Mouse (Mus musculus): ENCODE data around the gene Zfp36. TPM values are rescaled to one million over a fixed set of nuclear protein-coding genes. Genes with fewer than 3 reads are reported as not detected.

Gene Zfp36
- polyA plus RNA-seq, 1 experiment from 2014 or later: 2.6 TPM

DNA sequence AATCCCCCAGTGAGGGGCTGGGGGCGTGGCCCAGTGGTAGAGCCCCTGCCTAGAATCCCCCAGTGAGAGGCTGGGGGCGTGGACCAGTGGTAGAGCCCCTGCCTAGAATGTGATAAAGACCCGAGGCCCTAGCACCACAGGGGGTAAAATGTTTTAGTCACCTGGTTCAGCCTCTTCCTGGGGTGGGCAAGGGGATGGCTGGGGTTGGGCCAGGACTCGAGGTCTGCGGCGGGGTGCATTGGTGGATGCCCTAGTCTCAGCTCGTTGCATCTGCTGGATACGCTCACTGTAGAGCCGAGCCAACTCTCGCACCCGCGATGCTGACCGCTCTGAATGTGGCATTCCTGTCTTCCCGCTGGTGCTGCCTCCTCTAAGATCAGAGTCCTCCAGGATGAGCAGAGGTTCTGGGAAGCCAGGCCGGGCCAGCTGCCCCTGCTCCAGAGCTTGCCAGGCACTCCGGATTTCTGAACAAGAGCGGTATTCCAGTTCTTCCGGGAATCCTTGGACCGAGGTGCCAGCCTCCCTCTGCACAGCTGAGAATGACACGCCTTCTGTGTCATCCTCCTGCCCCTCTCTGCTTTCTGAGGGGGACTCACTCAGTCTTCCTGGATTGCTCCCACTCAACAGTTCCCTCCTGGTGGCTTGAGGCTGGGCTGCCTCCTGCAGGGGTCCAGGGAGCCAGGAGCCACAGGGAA, 18.3 kb downstream of the Zfp36 start:
- Histone ChIP-seq H3K4me1 (ENCODE audit: control insufficient read depth, insufficient read depth, low read length) (no peaks in the 10 kb centered on the region), H3K4me3 (ENCODE audit: low read depth, low read length) (no peak overlapping the region), H3K27me3 (ENCODE audit: control insufficient read depth, insufficient read depth, low read length) (no peaks in the 10 kb centered on the region), H3K36me3 (ENCODE audit: control insufficient read depth, insufficient read depth, low read length) (peaks cover 16% of the 10 kb centered on the region), H3K4me2 (ENCODE audit: low read depth, low read length) (no peak overlapping the region), H3K9ac (replicated peaks; ENCODE audit: low read depth, low read length) (no peak overlapping the region), H3K27ac (ENCODE audit: low read depth, low read length) (no peak overlapping the region), H3K9me3 (ENCODE audit: control insufficient read depth, low read length) (no peaks in the 10 kb centered on the region)
- WGBS: 96% methylated on average over 20 of the region's 20 CpGs
- no peak for ATAC-seq (ENCODE audit: low read depth)

GRCm38 (mm10) chr7:28360291-28360690, 19.8 kb downstream of the Zfp36 start:
- Histone ChIP-seq H3K27me3 (ENCODE audit: control insufficient read depth, insufficient read depth, low read length) (no peaks in the 10 kb centered on the region), H3K27ac (ENCODE audit: low read depth, low read length) (no peak overlapping the region), H3K36me3 (ENCODE audit: control insufficient read depth, insufficient read depth, low read length) (peaks cover 16% of the 10 kb centered on the region), H3K4me3 (ENCODE audit: low read depth, low read length) (no peak overlapping the region), H3K4me2 (ENCODE audit: low read depth, low read length) (no peak overlapping the region), H3K4me1 (ENCODE audit: control insufficient read depth, insufficient read depth, low read length) (no peaks in the 10 kb centered on the region), H3K9ac (replicated peaks; ENCODE audit: low read depth, low read length) (no peak overlapping the region), H3K9me3 (ENCODE audit: control insufficient read depth, low read length) (no peaks in the 10 kb centered on the region)
- ATAC-seq (ENCODE audit: low read depth): no peak
- WGBS: 92% methylated on average over 6 of the region's 6 CpGs

- no peak for ATAC-seq (ENCODE audit: low read depth)
- no peak overlapping the region for H3K4me3 ChIP-seq (ENCODE audit: low read depth, low read length)
- no peaks in the 10 kb centered on the region for H3K27me3 ChIP-seq (ENCODE audit: control insufficient read depth, insufficient read depth, low read length)
- no peak overlapping the region for H3K9ac ChIP-seq (replicated peaks; ENCODE audit: low read depth, low read length)
- 93% methylated on average over 10 of the region's 10 CpGs for WGBS
- no peak overlapping the region for H3K4me2 ChIP-seq (ENCODE audit: low read depth, low read length)
- no peak overlapping the region for H3K27ac ChIP-seq (ENCODE audit: low read depth, low read length)
- no peaks in the 10 kb centered on the region for H3K4me1 ChIP-seq (ENCODE audit: control insufficient read depth, insufficient read depth, low read length)
- peaks cover 15% of the 10 kb centered on the region for H3K36me3 ChIP-seq (ENCODE audit: control insufficient read depth, insufficient read depth, low read length)
- no peaks in the 10 kb centered on the region for H3K9me3 ChIP-seq (ENCODE audit: control insufficient read depth, low read length)
Observed at GRCm38 (mm10) chr7:28359854-28360253, 20.2 kb downstream of the Zfp36 start.

DNA sequence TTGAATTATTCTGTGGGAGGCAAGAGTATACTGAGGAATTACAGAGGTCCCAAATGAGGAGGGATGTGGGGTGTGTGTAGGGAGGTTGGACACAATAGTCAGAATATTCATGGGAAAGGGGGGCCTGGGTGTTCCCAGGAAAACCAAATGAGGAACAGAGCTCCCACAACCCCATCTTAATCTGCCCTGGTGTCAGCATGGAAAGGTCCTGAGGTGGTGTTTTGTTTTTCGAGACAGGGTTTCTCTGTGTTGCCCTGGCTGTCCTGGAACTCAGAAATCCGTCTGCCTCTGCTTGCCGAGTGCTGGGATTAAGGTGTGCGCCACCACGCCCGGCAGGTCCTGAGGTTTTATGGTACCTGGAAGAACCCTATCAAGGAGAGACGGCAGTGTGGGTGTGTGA, 21.6 kb downstream of the Zfp36 start:
- ATAC-seq (ENCODE audit: low read depth): no peak
- 0 out of 2 replicates have a peak overlapping the region, but pooled peaks have one; percentile 0 for H3K9ac ChIP-seq (replicated peaks; ENCODE audit: low read depth, low read length)
- peaks cover 25% of the 10 kb centered on the region for H3K36me3 ChIP-seq (ENCODE audit: control insufficient read depth, insufficient read depth, low read length)
- H3K4me2 ChIP-seq (ENCODE audit: low read depth, low read length): no peak overlapping the region
- no peaks in the 10 kb centered on the region for H3K9me3 ChIP-seq (ENCODE audit: control insufficient read depth, low read length)
- WGBS: 76% methylated on average over 7 of the region's 7 CpGs
- no peak overlapping the region for H3K4me3 ChIP-seq (ENCODE audit: low read depth, low read length)
- no peaks in the 10 kb centered on the region for H3K4me1 ChIP-seq (ENCODE audit: control insufficient read depth, insufficient read depth, low read length)
- H3K27me3 ChIP-seq (ENCODE audit: control insufficient read depth, insufficient read depth, low read length): no peaks in the 10 kb centered on the region
- H3K27ac ChIP-seq (ENCODE audit: low read depth, low read length): no peak overlapping the region

- Histone ChIP-seq H3K4me3 (ENCODE audit: low read depth, low read length) (no peak overlapping the region), H3K27me3 (ENCODE audit: control insufficient read depth, insufficient read depth, low read length) (no peaks in the 10 kb centered on the region), H3K9ac (replicated peaks; ENCODE audit: low read depth, low read length) (0 out of 2 replicates have a peak overlapping the region, but pooled peaks have one; percentile 0), H3K9me3 (ENCODE audit: control insufficient read depth, low read length) (no peaks in the 10 kb centered on the region), H3K27ac (ENCODE audit: low read depth, low read length) (no peak overlapping the region), H3K36me3 (ENCODE audit: control insufficient read depth, insufficient read depth, low read length) (peaks cover 29% of the 10 kb centered on the region), H3K4me2 (ENCODE audit: low read depth, low read length) (no peak overlapping the region), H3K4me1 (ENCODE audit: control insufficient read depth, insufficient read depth, low read length) (no peaks in the 10 kb centered on the region)
- WGBS: 21% methylated on average over 5 of the region's 5 CpGs
- ATAC-seq (ENCODE audit: low read depth): no peak
Observed at GRCm38 (mm10) chr7:28357984-28358383, 22.1 kb downstream of the Zfp36 start.

GRCm38 (mm10) chr7:28356981-28357380, 23.1 kb downstream of the Zfp36 start:
- Histone ChIP-seq H3K9me3 (ENCODE audit: control insufficient read depth, low read length) (no peaks in the 10 kb centered on the region), H3K4me2 (ENCODE audit: low read depth, low read length) (no peak overlapping the region), H3K9ac (replicated peaks; ENCODE audit: low read depth, low read length) (no peak overlapping the region), H3K36me3 (ENCODE audit: control insufficient read depth, insufficient read depth, low read length) (peaks cover 25% of the 10 kb centered on the region), H3K27ac (ENCODE audit: low read depth, low read length) (peak overlapping the region; percentile 34; the same call in 1 of the 2 replicates), H3K4me3 (ENCODE audit: low read depth, low read length) (no peak overlapping the region), H3K4me1 (ENCODE audit: control insufficient read depth, insufficient read depth, low read length) (no peaks in the 10 kb centered on the region; the same call in 1 of the 2 replicates), H3K27me3 (ENCODE audit: control insufficient read depth, insufficient read depth, low read length) (no peaks in the 10 kb centered on the region)
- ATAC-seq (ENCODE audit: low read depth): 0 out of 2 replicates have a peak, but pooled peaks have one; percentile 28
- 16% methylated on average over 1 of the region's 5 CpGs for WGBS

GRCm38 (mm10) chr7:28355221-28355620, 24.8 kb downstream of the Zfp36 start:
- no peak overlapping the region for H3K4me3 ChIP-seq (ENCODE audit: low read depth, low read length)
- H3K27ac ChIP-seq (ENCODE audit: low read depth, low read length): no peak overlapping the region
- peaks cover 8% of the 10 kb centered on the region for H3K4me1 ChIP-seq (ENCODE audit: control insufficient read depth, insufficient read depth, low read length)
- no peaks in the 10 kb centered on the region for H3K9me3 ChIP-seq (ENCODE audit: control insufficient read depth, low read length)
- ATAC-seq (ENCODE audit: low read depth): no peak
- H3K27me3 ChIP-seq (ENCODE audit: control insufficient read depth, insufficient read depth, low read length): no peaks in the 10 kb centered on the region
- H3K36me3 ChIP-seq (ENCODE audit: control insufficient read depth, insufficient read depth, low read length): peaks cover 17% of the 10 kb centered on the region
- no peak overlapping the region for H3K4me2 ChIP-seq (ENCODE audit: low read depth, low read length)
- H3K9ac ChIP-seq (replicated peaks; ENCODE audit: low read depth, low read length): no peak overlapping the region
- 86% methylated on average over 3 of the region's 3 CpGs for WGBS

GRCm38 (mm10) chr7:28354596-28354995, 25.5 kb downstream of the Zfp36 start:
- peaks cover 12% of the 10 kb centered on the region for H3K4me1 ChIP-seq (ENCODE audit: control insufficient read depth, insufficient read depth, low read length)

GRCm38 (mm10) chr7:28354113-28354581, 25.9 kb downstream of the Zfp36 start:
- Histone ChIP-seq H3K27me3 (ENCODE audit: control insufficient read depth, insufficient read depth, low read length) (no peaks in the 10 kb centered on the region), H3K9me3 (ENCODE audit: control insufficient read depth, low read length) (no peaks in the 10 kb centered on the region), H3K4me2 (ENCODE audit: low read depth, low read length) (no peak overlapping the region), H3K27ac (ENCODE audit: low read depth, low read length) (no peak overlapping the region), H3K36me3 (ENCODE audit: control insufficient read depth, insufficient read depth, low read length) (peaks cover 16% of the 10 kb centered on the region), H3K9ac (replicated peaks; ENCODE audit: low read depth, low read length) (no peak overlapping the region), H3K4me1 (ENCODE audit: control insufficient read depth, insufficient read depth, low read length) (peaks cover 15% of the 10 kb centered on the region), H3K4me3 (ENCODE audit: low read depth, low read length) (no peak overlapping the region)
- ATAC-seq (ENCODE audit: low read depth): no peak
- 88% methylated on average over 3 of the region's 3 CpGs for WGBS

More at GRCm38 (mm10) chr7:28354596-28354995, 25.5 kb downstream of the Zfp36 start:
- no peak for ATAC-seq (ENCODE audit: low read depth)
- Histone ChIP-seq H3K27ac (ENCODE audit: low read depth, low read length) (no peak overlapping the region), H3K27me3 (ENCODE audit: control insufficient read depth, insufficient read depth, low read length) (no peaks in the 10 kb centered on the region), H3K9ac (replicated peaks; ENCODE audit: low read depth, low read length) (no peak overlapping the region), H3K36me3 (ENCODE audit: control insufficient read depth, insufficient read depth, low read length) (peaks cover 16% of the 10 kb centered on the region), H3K4me3 (ENCODE audit: low read depth, low read length) (no peak overlapping the region), H3K9me3 (ENCODE audit: control insufficient read depth, low read length) (no peaks in the 10 kb centered on the region), H3K4me2 (ENCODE audit: low read depth, low read length) (no peak overlapping the region)
- WGBS: 88% methylated on average over 3 of the region's 3 CpGs
